Mouse (Mus musculus) brain, embryonic 14.5 days (tissue): ENCODE data around the gene Samd8.

ENCODE experiments used
- CTCF ChIP-seq: fragments of 200-500 bp; IDR thresholded peaks from 2 replicates; pipeline ENCODE4 v1.5.1; 2012; ENCODE audit warnings: inconsistent platforms, mild to moderate bottlenecking, moderate library complexity, borderline replicate concordance; ENCODE audit not compliant: insufficient read depth, insufficient read length; ENCODE audit errors: extremely low read depth
- POLR2A ChIP-seq: fragments of 200-500 bp; IDR thresholded peaks from 2 replicates; pipeline ENCODE4 v1.6.1; 2012; ENCODE audit warnings: mild to moderate bottlenecking, inconsistent platforms, borderline replicate concordance; ENCODE audit not compliant: poor library complexity, insufficient read depth, insufficient read length, severe bottlenecking; ENCODE audit errors: extremely low read depth

- TF ChIP-seq POLR2A (no peak), CTCF (no peak)
Observed at GRCm38 (mm10) chr14:21825786-21826491, 75.6 kb downstream of the Samd8 start.
